Mouse (Mus musculus) 416B (cell line): ENCODE data around the gene Icam5.

Source experiments
- DNase-seq: peaks from one replicate; pipeline ENCODE4 v3.0.0; 2011; ENCODE audit warnings: low read depth

Icam5 gene

DNA sequence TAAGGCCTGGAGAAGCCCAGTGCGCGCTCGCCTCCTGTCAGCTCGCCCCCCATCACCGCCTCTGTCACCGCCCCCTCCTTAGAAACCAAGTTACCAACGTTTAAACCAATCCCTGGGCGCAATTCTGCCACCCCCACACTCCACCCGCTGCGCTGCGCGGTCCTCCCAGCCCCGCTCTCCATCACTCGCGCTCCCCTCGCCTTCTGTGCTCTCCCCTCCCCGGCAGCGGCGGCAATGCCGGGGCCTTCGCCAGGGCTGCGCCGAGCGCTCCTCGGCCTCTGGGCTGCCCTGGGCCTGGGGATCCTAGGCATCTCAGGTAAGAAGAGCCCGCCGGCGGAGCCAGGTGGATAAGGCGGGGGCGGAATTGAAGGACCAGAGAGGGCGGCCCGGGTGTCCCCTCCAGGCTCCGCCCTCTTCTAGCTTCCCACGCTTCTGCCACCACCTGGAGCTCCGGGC, at the start of gene Icam5:
Gene Icam5 (plus strand): TSS at position 178 of the 456 bp plus-strand sequence.
- no peak for DNase-seq

DNA sequence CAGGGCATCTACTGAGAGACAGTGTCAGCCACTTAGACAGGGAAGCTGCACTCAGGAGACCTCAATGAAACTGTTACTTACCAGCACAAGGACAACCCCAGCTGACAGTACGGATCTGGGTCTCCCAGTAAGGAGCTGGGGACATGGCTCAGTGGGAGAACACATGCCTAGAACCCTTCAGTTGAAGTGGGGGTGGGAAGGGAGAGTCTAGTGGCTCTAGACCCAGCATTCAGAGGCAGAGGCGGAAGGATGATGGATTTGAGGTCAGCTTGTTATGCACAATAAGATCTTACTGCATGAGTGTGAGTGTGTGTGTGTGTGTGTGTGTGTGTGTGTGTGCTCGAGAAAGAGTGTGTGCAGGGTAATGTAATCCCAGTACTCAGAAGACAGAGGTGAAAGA, 49.7 kb upstream of the Icam5 start:
- DNase-seq: no peak

DNA sequence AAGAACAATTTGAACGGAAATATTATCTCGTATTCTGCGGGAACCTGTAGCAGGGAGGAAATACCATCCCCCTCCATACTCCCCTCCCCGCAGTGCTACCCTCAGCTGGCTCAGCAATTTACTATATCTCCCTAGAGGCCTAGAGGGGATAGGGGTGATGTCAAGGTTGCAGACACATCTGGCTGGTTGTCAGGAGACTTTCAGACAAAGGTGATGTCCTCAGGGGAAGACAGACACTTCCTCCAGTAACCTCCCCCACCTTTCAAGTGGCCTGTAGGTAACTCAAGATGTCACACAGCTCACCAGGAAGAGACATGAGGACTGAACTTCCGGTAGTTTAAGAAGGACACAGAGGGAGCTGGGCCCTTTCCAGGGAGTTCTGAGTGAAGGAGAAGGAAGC, 48.7 kb upstream of the Icam5 start:
- DNase-seq: no peak

DNA sequence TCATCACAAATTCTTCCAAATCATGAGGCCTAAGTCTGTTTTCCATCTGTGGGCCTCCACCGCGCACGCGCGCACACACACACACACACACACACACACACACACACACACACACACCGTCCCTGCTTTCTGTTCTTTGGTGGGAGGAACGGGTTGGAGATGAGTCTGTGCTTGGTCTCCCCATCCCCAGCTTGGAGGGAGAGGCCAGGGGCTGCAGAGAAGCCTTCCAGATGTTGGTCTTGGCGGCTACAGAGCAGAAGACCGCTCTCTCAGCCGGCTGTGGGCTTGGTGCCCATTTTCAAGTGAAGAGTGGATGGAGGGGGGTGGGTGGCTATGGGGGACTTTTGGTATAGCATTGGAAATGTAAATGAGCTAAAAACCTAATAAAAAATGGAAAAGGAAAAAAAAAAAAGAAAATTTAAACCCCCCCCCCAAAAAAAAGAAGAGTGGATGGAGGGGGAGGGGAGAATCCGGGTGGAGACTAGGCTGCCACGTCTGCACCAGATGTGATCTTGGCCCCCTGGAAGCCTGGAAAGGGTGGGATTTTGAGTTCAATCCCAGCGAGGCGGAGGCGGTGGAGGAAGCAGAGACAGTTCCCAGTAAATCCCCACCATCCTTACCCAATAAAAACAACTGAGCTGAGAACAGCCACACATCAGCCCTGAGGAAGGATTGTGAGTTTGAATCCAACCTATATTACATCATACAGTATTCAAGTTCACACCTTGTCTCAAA, 44.8 kb upstream of the Icam5 start:
- no peak for DNase-seq

DNA sequence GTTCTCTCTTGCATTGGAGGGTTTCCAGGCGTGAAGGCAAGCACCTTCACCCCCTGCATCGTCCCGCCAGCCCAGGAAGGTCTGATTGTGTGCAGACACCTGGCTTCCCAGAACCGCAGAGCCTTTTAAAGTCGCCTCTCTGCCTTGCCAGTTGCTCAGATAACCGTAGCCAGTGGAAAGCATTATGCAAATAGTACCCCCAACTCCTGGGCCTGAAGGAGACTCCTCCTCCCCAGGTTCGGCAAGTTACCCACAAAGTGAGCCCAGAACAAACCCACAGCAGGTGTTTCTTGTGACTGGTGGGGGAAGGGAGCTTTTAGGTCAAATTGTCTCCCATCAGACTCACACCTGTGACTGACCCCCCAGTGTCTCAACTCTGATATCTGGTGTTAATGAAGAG, 43.9 kb upstream of the Icam5 start:
- no peak for DNase-seq

DNA sequence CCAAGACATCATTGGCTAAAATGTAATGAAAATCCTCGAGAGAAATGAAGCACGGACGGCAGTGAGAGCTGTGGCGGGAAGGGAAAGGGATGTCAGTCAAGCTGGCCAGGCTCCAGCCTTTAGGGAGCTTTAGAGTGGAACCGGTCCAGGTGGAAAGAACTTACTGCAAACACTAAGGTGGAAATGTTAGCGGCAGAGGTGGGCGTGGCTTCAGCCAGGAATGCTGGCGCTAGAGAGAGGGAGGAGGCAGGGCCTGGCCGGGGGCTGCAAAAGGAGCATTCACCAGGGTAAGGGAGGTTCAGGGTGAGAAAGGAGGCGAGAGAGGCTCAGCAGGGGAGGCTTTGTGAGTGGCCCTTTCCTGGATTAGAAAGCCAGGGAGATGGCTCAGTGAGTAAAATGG, 41.0 kb upstream of the Icam5 start:
- DNase-seq: no peak

DNA sequence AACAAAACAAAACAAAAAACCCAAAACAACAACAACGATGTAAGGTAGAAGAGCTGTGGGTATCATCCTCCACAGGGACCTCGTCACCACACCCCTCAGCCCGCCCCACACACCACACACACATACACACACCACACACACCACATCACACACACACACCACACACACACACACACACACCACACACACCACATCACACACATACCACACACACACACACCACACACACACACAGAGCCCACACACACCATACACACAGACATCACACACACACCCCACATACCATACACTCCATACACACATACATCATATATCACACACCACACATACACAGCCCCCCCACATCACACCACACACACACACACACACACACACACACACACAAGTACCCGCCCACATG, 40.3 kb upstream of the Icam5 start:
- DNase-seq: no peak

DNA sequence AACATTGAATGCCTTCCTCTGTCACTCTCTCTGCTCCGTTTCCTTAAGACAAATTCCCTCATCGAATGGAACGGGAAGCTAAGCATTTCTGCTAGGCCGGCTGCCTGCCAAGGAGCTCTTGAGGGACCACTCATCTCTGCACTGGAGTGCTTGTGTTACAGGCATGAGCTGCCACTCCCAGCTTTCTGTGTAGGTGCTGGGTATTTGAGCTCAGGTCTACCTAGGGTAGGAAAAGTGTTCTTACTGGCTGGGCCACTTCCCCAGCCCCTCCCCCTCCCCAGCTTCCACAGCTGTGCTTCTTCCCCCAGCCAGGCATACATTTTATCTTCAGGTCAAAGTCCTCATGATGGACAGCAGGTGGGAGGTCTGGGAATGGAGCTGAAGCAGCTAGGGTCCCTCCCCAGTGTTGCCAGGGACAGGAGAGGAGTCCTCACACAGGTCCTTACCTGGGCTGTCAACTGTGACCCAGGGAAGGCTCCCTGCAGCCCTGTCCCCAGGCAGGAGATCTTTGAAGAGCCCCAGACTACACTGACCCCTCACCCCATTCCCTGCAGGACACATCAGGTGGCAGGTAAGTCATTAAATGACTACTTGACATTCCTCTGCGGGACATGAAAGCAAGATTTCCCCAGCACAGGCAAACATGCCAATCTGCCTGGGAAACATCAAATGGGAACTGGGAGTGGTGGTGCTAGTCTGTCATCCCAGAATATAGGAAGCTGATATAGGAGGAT, 38.5 kb upstream of the Icam5 start:
- no peak for DNase-seq

DNA sequence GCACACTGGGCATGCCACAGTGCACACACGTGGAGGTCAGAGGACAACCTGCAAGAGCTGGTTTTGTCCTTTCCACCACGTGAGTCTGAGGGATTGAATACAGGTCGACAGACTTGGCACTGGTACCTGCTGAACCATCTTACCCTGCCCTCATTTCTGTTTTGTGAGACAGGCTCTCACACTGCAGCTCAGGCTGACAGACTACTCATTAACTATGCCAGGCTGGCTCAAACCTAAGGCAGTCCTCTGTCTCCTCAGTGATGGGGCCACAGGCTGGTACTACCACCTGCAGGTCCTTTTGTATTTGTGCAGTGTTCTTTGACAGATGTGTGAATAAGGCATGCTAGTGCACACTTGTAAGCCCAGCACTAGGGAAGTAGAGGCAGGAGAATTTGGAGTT, 36.8 kb upstream of the Icam5 start:
- peak; percentile 32 for DNase-seq

DNA sequence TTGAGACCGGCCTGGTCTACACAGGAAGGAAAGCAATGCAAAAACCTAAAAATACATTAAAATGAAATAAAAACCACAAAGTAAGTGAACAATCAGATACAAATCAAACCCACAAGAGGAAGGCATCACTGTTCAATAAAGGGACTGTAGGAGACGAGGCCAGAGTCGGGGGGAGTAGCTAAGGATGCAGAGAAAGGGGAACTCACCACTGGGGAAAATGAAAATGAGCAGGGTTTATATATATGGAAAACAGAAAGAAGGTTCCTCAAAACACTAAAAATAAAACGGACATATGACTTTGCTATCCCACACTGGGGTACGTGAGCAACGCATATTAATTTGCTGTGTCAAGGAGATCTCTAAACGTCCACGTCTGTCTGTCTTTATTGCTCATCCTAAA, 34.8 kb upstream of the Icam5 start:
- DNase-seq: no peak

DNA sequence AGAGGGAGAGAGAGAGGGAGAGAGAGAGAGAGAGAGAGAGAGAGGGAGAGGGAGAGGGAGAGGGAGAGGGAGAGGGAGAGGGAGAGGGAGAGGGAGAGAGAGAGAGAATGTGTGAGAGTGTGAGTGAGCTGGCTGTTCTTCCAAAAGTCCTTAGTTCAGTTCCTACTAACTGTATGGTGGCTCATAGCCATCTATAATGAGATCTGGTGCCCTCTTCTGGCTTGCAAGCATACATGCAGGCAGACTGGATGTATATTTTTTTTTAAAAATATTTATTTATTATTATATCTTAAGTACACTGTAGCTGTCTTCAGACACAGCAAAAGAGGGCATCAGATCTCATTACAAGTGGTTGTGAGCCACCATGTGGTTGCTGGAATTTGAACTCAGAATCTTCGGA, 33.5 kb upstream of the Icam5 start:
- DNase-seq: peak; percentile 66

DNA sequence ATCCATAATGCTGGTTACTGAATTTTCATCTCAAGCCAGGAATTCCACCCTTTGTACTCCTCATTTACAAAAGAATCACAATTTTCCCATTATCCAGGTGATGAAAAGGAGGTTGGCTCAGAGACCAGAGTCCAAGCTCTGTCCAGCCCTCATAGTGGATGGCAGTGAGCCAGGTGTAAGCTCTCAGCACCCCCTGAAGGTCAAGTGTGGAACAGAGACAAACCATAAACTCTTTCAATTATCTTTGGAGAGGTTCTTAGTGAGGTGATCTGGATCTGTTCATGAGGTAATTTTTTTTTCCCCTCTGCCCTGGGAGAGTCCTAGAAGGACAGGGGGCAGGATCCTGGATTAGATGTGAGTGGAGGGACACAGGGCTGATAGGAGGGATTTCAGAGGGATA, 31.1 kb upstream of the Icam5 start:
- DNase-seq: peak; percentile 63

DNA sequence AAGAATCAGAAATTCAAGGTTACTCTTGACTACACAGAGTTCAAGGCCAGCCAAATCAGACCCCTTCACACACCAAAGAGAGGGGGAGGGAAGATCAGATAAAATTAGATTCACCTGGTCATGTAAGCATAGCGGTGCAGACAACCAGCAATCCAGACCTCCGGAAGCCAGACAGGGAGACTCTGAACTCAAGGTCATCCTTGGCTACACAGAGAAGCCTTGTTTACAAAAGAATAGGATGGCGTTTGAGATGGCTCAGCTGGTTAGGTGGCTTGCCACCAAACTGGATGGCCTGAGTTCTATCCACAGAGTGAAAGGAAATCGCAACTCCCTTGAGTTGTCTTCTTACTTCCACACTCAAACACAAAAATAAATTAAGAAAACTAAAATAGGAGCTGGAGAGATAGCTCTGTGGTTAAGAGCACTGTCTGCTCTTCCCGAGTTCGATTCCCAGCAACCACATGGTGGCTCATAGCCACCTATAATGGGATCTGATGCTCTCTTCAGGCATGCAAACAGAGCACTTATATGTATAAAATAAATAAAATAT, 30.1 kb upstream of the Icam5 start:
- DNase-seq: peak; percentile 19

DNA sequence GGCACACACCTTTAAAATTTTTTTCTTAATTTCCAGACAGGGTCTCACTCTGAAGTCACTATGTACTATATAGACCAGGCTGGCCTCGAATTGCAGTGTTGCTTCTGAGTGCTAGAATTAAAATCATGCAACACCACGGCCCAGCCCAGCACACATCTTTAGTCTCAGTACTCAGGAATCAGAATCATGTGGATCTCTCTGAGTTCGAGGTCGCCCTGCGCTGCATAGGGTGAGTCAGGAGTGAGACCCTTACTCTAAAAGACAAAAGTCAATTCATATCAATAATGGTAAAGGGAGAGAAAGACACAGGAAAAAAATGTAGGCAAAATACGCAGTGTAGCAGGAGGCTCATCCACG, 29.6 kb upstream of the Icam5 start:
- DNase-seq: no peak

DNA sequence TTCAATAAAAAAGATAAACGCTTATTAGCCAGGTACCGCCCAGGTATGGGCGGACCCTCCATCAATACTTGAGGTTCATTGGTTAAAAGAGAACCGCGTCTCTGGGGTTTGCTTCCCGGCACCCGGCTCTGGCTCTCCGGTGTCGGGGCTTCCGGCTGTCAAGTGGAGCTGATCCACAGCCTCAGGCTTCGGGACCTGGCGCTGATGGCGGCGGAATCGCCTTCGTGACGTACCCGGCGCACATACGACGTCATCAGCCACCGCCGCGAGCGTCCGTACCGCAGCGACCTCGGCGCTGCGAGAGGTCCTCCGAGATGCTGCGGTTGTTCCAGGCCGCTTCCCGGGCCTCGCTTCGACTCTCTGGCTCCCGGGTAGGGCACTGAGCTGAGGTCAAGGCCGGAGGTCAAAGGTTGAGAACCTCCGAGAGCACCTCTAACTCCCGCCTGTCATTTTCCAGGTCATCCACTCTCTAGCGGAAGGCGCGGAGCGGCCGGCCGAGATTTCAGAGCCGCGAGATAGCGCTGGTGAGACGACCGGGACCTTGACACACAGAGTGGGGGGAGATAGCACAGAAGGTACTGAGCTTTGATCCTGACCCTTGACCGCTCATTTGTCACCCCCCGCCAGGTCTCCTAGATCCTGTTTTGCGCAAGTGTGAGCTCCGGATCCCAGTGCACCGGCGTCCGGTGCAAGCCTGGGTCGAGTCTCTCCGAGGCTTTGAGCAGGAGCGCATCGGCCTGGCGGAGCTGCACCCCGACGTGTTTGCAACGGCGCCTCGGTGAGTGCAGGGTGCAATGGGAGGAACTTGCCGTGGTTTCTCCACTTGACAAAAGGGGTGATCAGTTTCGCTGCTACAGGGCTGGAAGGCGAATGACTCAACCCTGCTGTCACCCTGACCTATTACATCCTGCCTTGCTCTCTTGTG, 29.0 kb upstream of the Icam5 start, which contains the start of gene Mrpl4:
Gene Mrpl4 (plus strand): TSS at position 112 of the 925 bp plus-strand sequence.
- DNase-seq: peak; percentile 89

DNA sequence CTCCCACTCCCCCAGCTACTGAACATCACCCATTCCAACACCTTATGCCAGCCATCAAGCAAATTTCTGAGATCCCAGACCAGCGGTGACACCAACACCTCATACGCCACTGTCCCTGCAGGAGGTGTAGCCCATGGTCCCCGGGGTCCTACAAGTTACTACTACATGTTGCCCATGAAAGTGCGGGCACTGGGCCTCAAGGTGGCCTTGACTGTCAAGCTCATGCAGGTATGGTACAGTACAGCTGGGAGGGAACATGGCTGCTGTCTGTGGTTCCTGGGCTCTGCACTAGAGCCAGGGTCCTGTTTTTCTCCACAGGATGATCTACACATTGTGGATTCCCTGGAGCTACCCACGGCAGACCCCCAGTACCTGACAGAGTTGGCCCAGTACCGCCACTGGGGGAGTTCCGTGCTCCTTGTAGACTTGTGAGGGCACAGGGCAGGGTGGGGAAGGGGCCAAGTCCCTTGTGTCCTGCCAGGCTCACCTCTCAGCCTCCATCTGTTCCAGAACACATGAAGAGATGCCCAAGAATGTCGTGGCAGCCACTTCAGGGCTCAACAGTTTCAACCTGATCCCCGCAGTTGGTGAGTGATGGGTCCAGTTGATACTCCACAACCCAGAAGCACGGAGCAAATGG, 24.4 kb upstream of the Icam5 start:
- no peak for DNase-seq

DNA sequence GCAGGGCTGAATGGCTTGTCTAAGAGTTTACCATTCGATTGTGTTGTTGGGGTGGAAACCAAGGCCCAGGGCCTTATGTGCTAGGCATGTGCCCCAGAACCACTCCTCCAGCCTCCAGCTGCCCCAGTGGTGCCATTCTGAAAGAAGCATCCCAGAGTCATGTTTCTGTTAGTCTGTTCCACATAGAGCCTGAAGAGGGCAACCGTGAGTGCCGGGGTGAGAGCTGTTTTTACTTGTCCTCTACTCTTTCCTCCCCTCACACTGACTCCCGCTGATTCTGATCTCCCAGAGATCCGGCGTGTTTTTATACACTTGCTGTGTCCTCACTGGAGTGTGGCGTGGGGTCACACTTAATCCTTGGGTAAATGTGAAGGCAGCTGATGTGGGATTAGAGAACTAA, 23.9 kb upstream of the Icam5 start:
- no peak for DNase-seq

DNA sequence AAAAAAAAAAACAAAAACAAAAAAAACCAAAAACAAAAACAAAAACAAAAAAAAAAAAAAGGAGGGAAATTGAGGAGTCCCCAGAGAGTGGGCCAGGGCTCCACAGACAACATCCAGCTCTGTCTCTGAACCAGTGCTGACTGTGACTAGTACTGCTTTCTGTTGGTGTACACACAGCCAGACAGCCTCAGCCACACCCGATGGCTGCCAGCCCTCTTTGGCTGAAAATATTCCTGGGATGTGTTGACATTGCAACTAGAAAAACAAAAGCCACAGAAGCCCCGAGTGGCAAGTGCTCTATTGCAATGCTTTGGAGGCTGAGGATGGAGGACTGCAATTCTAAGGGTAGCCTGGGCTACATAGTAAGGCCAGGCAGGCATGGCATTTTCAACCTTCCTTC, 21.5 kb upstream of the Icam5 start:
- no peak for DNase-seq

DNA sequence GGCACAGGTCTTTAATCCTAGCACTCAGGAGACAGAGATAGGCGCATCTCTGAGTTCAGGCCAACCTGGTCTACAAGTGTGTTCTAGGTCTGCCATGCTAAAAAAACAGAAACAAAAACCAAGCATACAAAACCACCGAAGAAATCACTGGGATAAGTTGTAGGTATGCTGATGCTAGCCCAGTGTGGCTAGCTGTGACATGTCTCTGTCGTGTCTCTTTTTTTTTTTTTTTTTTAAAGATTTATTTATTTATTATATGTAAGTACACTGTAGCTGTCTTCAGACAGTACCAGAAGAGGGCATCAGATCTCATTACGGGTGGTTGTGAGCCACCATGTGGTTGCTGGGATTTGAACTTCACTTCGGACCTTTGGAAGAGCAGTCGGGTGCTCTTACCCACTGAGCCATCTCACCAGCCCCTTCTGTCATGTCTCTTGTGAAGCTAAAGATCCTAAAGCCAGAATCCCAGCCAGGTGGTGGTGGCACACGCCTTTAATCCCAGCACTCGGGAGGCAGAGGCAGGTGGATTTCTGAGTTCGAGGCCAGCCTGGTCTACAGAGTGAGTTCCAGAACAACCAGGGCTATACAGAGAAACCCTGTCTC, 20.8 kb upstream of the Icam5 start:
- DNase-seq: peak; percentile 51

DNA sequence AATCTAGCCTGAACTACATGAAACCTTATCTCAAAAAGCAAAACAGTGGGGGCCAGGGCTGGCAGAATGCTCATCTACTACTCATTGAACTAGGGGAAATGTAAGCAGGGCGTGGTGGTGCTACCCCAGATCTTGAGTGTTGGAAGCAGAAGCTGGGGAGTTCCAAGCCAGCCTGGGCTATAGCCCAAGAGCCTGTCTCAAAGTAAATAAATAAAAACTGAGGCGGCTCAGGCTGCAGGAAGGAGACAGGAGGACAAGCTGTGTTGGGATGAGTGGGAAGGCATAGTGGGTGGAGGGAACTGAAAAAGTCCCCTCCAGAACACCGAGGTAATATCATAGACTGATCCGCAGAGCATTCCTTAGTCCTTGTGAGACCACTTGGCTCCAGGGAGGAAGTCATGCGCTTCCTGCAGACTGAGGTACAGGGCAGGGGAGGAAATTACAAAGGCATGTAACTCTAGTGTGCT, 20.0 kb upstream of the Icam5 start:
- peak; percentile 30 for DNase-seq

DNA sequence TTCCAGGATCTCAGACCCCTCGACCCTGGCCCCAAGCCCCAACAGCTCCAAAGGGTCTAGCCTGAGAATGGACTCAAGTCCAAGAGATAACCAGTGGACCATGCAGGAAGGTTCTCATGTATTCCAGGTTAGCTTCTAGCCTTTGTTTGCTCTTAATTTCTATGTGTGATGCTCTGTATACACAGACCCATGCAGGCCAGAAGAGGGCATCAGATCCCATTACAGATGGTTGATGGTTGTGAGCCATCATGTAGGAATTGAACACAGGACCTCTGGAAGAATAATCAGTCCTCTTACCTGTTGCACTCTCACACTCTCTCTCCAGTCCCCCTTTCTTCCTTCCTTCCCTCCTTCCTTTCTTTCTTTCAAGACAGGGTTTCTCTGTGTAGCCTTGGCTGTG, 19.5 kb upstream of the Icam5 start:
- DNase-seq: peak; percentile 36
